Mouse (Mus musculus) ES-Bruce4 (cell line): ENCODE data around the gene Aldh4a1. TPM values are rescaled to one million over a fixed set of nuclear protein-coding genes. Genes with fewer than 3 reads are reported as not detected.

Experiments
- H3K27ac ChIP-seq: 2 replicates; pipeline ENCODE4 v1.5.1; 2012; ENCODE audit warnings: low read length, inconsistent platforms; ENCODE audit not compliant: insufficient read depth
- H3K27me3 ChIP-seq: 2 replicates; pipeline ENCODE4 v1.6.1; 2012; ENCODE audit warnings: mild to moderate bottlenecking, low read length, inconsistent platforms; ENCODE audit not compliant: control insufficient read depth, poor library complexity, insufficient read depth, severe bottlenecking
- H3K36me3 ChIP-seq: 2 replicates; pipeline ENCODE4 v1.6.1; 2012; ENCODE audit warnings: inconsistent platforms, mild to moderate bottlenecking, low read length, moderate library complexity; ENCODE audit not compliant: control insufficient read depth, poor library complexity, insufficient read depth, severe bottlenecking
- H3K4me1 ChIP-seq: one replicate; pipeline ENCODE4 v1.8.1; 2011; ENCODE audit warnings: low read length; ENCODE audit not compliant: control insufficient read depth, insufficient read depth
- H3K4me3 ChIP-seq: 2 replicates; pipeline ENCODE4 v1.5.1; 2011; ENCODE audit warnings: low read depth, mild to moderate bottlenecking, low read length
- H3K9ac ChIP-seq: 2 replicates; pipeline ENCODE4 v1.6.1; 2012; ENCODE audit warnings: low read depth, mild to moderate bottlenecking, inconsistent platforms; ENCODE audit not compliant: poor library complexity, severe bottlenecking
- H3K9me3 ChIP-seq: replicated peaks from 2 replicates; pipeline ENCODE4 v1.6.1; 2012; ENCODE audit warnings: mild to moderate bottlenecking, low read length, inconsistent platforms; ENCODE audit not compliant: control insufficient read depth, poor library complexity, insufficient read depth, severe bottlenecking
- CTCF ChIP-seq: IDR thresholded peaks from one replicate; pipeline ENCODE4 v1.8.1; 2011; ENCODE audit warnings: low read depth, low read length
- EP300 ChIP-seq: IDR thresholded peaks from 2 replicates; pipeline ENCODE4 v1.6.1; 2011; ENCODE audit warnings: low read depth, low read length; ENCODE audit not compliant: insufficient read depth
- POLR2A ChIP-seq: IDR thresholded peaks from one replicate; pipeline ENCODE4 v1.8.1; 2011; ENCODE audit warnings: low read length; ENCODE audit not compliant: insufficient read depth
- polyA plus RNA-seq: library from polyadenylated mRNA; stranded (reverse); fragments of >200 nt; gene quantifications from 2 replicates; pipeline ENCODE4 v1.2.4, GENCODE M21; 2011; ENCODE audit warnings: low read depth; ENCODE audit not compliant: missing spikeins, insufficient read depth, insufficient read length

The Aldh4a1 gene
- polyA plus RNA-seq, 1 experiment: 30.9 TPM

- Histone ChIP-seq H3K4me1 (peaks cover 4% of the 10 kb centered on the region), H3K27me3 (no peaks in the 10 kb centered on the region), H3K36me3 (no peaks in the 10 kb centered on the region), H3K4me3 (peak overlapping the region; percentile 10; the same call in 1 of the 2 replicates), H3K9ac (no peak overlapping the region), H3K9me3 (no peaks in the 10 kb centered on the region), H3K27ac (no peak overlapping the region)
- no peak for TF ChIP-seq POLR2A
- TF ChIP-seq CTCF: no peak
- TF ChIP-seq EP300: no peak
Observed at GRCm38 (mm10) chr4:139576251-139576880, 46.3 kb upstream of the Aldh4a1 start.

- Histone ChIP-seq H3K36me3 (no peaks in the 10 kb centered on the region), H3K27ac (no peak overlapping the region), H3K4me1 (peaks cover 4% of the 10 kb centered on the region), H3K27me3 (no peaks in the 10 kb centered on the region), H3K9ac (no peak overlapping the region), H3K9me3 (no peaks in the 10 kb centered on the region), H3K4me3 (no peak overlapping the region)
- TF ChIP-seq CTCF: no peak
- TF ChIP-seq EP300: no peak
- no peak for TF ChIP-seq POLR2A
Observed at GRCm38 (mm10) chr4:139577006-139577405, 45.7 kb upstream of the Aldh4a1 start.

GRCm38 (mm10) chr4:139578389-139578788, 44.3 kb upstream of the Aldh4a1 start:
- Histone ChIP-seq H3K4me1 (peaks cover 4% of the 10 kb centered on the region), H3K4me3 (no peak overlapping the region), H3K36me3 (no peaks in the 10 kb centered on the region), H3K27me3 (no peaks in the 10 kb centered on the region), H3K27ac (no peak overlapping the region), H3K9me3 (no peaks in the 10 kb centered on the region), H3K9ac (no peak overlapping the region)
- TF ChIP-seq CTCF: no peak
- TF ChIP-seq POLR2A: no peak
- TF ChIP-seq EP300: no peak

GRCm38 (mm10) chr4:139579003-139579402, 43.7 kb upstream of the Aldh4a1 start:
- no peaks in the 10 kb centered on the region for H3K36me3 ChIP-seq
- H3K27ac ChIP-seq: no peak overlapping the region
- H3K4me3 ChIP-seq: no peak overlapping the region
- TF ChIP-seq EP300: no peak
- no peak for TF ChIP-seq POLR2A
- no peak for TF ChIP-seq CTCF
- no peaks in the 10 kb centered on the region for H3K27me3 ChIP-seq
- H3K9ac ChIP-seq: no peak overlapping the region
- no peaks in the 10 kb centered on the region for H3K9me3 ChIP-seq
- H3K4me1 ChIP-seq: peaks cover 4% of the 10 kb centered on the region

GRCm38 (mm10) chr4:139579466-139579865, 43.2 kb upstream of the Aldh4a1 start:
- peaks cover 4% of the 10 kb centered on the region for H3K4me1 ChIP-seq
- no peak overlapping the region for H3K27ac ChIP-seq
- H3K4me3 ChIP-seq: no peak overlapping the region
- TF ChIP-seq POLR2A (no peak), EP300 (no peak), CTCF (no peak)
- no peaks in the 10 kb centered on the region for H3K9me3 ChIP-seq
- H3K27me3 ChIP-seq: no peaks in the 10 kb centered on the region
- H3K36me3 ChIP-seq: no peaks in the 10 kb centered on the region
- H3K9ac ChIP-seq: no peak overlapping the region

- H3K4me1 ChIP-seq: peaks cover 4% of the 10 kb centered on the region
- H3K36me3 ChIP-seq: no peaks in the 10 kb centered on the region
- H3K27me3 ChIP-seq: no peaks in the 10 kb centered on the region
- 0 out of 2 replicates have a peak overlapping the region, but pooled peaks have one; percentile 12 for H3K27ac ChIP-seq
- no peak overlapping the region for H3K4me3 ChIP-seq
- no peaks in the 10 kb centered on the region for H3K9me3 ChIP-seq
- no peak for TF ChIP-seq CTCF
- TF ChIP-seq EP300: peak; percentile 38; the same call in 1 of the 2 replicates
- no peak for TF ChIP-seq POLR2A
- no peak overlapping the region for H3K9ac ChIP-seq
Observed at GRCm38 (mm10) chr4:139580663-139581336, 41.9 kb upstream of the Aldh4a1 start.
